Mouse (Mus musculus): ENCODE measurements around the gene Slc2a13.

Slc2a13 gene

GRCm38 (mm10) chr15:91502235-91502634 lies 70.8 kb downstream of the Slc2a13 start:
- DNase-seq: no peak

GRCm38 (mm10) chr15:91495014-91495413 lies 78.0 kb downstream of the Slc2a13 start:
- DNase-seq: no peak

DNA sequence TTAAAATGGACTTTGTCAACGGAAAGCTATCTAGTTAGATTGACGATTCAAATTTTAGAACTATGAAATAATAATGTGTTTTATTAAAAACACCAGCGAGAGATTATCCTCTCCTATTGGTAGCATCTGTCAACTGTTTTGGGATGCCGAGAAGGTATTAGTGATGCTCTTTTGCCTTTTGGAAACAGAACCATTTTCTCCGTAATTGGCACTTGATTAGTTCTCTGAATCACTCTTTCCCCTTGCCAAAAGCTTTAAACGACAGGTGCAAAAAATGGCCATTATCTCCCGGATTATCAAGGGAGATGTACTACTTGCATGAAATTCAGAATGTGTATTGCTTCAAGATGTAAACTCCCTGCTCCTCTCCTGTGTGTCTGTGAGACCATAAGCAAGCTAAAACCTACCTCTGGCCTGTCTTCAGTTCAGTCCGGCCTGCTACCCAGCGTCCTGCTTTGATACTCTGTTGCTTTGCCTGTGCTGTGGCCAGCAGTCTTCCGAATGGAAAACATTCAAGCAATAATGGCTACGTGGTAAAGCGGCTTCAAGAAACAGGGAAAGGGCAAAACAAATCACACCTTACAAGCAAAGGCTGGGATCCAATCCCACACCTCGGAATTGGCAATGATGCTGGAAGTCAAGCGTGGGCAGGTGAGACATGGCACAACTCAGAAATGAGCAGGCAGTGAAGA lies 93.0 kb downstream of the Slc2a13 start:
- DNase-seq: no peak

DNA sequence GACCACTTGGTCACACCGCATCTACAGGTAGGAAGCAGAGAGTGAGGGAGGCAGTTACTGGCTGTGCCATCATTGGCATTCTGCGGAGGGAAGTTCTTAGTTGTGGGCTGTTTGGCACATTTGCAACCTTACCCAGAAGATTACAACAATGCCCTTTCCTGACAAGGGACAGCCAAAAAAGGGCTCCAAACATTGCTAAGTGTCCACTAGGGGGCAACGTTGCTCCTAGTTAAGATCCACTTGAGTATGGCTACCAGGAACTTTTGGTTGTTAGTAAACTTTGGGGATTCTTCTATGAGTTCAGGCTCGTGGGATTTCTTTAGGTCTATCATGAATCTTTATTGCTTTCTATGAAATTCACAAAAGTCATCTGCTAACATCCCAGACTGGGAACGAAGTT lies 95.3 kb downstream of the Slc2a13 start:
- peak; percentile 57 for DNase-seq

- DNase-seq: no peak
Measured at GRCm38 (mm10) chr15:91473690-91474409, 99.2 kb downstream of the Slc2a13 start.

GRCm38 (mm10) chr15:91465331-91465730 lies 107.7 kb downstream of the Slc2a13 start:
- DNase-seq: no peak

DNA sequence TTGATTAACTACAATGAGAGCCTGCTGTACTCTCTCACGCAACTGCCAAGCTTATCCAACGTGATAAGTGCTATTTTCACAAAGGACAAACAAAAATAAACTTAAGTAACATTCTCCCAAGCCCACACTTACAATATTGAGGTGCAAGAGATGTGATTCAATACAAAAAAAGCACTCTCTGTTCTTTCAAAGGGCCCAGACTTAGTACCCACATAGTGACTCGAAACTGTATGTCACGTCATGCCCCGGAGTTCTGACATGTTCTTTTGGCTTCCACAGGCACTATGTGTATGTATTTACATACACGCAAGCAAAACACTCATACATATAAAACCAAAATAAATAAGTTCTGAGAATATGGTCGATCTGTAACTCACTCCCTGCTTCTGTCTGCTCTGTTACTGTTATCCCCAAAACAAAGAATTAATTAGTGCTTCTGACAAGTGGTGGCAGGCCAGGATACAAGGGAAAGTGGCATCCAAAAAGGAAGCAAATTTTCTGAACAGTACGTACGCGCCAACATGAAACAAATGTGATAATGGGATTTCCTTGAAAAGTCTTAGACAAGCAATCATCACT lies 109.1 kb downstream of the Slc2a13 start:
- DNase-seq: no peak

GRCm38 (mm10) chr15:91463026-91463661 lies 109.9 kb downstream of the Slc2a13 start:
- no peak for DNase-seq

DNA sequence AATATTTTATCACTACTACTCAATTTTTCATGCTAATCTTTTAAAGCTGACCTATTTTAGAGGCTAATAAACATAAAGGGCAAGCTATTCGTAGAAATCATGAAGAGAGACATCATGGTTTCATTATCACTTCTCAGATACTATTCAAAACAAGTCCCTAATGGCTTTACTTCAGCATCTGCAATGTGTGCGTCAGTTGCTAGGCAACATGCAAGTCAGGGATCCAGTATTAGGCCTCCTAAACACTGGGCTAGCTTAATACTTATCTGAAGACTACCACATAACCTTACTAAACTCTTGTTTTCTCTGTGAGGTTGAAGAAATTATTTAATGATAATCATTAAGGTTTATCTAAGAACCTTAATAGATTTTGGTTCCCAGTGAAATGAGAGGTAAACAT lies 111.1 kb downstream of the Slc2a13 start:
- DNase-seq: peak; percentile 16

DNA sequence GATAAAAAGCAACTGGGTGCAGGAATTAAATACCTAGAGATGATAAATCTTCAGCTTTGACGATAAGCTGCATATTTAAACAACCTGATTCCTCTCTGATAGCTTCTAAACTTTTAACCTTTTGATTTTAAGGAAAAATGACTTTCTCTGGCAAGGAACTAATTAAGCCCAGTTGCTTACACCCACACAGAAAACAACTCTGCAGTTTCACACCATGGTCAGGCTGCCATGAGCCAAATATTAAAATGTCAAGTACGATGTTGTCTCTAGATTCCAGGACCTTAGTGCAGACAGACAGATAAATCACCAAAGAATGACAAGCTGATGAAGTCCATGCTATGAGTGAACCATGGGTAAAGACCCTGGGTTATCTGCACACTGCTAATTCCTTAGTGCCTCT lies 115.9 kb downstream of the Slc2a13 start:
- DNase-seq: no peak

GRCm38 (mm10) chr15:91445399-91445798 lies 127.7 kb downstream of the Slc2a13 start:
- no peak for DNase-seq

DNA sequence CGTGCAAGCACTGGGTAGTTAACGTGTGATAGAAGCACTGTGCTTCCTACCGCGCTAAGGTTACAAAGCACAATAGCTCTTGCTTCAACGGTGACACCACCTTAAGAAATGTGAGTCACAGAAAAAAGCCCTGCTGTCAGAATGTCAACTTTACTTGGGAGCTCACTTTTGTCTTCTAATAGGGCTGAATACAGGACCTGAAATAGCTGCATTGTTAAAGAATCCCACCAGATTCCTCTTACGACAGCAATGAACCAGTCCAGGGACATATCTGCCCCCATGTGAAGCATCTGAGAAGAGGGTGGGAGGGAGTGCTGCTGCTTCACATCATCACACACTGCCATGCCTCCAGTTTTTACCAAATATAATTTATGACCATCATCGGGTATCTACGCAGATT lies 129.6 kb downstream of the Slc2a13 start:
- DNase-seq: no peak

DNA sequence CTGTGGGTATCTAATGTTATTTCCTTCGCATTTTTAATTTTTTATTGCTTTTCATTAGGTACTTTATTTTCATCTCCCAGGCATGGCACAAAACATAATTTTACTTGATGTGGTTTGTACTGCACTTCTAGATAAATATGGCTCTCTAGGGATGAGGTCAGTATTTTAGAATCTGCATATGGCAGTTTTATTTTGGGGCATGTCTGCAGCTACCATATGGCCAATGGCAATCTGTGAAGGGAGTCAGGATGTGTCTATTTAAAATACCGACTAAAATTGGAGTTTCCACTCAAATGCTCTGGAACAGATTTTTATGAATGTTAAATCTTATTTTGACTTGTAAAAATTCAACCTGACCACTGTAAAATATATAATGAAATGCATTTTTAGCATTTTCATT lies 133.2 kb downstream of the Slc2a13 start:
- DNase-seq: no peak

DNA sequence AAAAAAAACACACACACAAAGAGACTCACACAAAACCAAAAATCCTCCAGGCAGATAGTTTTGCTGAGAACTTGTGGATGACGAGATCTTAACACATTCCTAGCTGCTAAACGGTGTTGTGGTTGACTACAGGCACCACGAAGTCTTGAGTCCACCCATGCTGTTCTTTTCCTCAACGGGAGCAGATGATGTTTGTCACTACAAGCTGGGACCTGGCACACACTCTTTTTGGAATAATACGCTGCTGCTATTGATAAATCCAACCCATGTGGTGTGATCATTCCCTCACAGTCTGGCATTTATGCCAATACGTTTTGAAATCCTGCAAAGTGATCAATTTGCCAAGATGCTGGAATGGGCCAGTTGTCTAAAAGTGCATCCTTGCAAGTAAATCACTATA lies 147.6 kb downstream of the Slc2a13 start:
- DNase-seq: no peak

GRCm38 (mm10) chr15:91406979-91407378 lies 166.1 kb downstream of the Slc2a13 start:
- no peak for DNase-seq

- DNase-seq: no peak
Measured at GRCm38 (mm10) chr15:91395165-91395564, 177.9 kb downstream of the Slc2a13 start.

DNA sequence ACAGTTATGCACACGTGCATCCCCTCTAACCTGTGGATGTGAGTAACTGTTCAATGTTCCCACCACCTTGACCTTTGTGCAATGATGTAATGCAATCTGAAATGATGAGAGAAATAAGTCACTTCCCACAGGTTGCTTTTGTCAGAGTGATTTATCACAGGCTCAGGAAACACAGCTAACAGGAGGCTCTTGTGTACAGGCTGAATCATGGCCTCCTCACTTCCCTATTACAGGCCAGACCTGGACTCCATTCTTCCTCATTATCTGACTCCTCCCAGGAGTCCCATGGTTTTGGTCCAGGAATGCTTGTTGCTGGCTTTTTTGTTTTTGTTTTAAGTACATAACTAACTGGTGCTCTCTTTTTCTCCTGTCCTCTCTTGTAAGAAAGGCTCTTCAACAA lies 189.4 kb downstream of the Slc2a13 start:
- DNase-seq: no peak

DNA sequence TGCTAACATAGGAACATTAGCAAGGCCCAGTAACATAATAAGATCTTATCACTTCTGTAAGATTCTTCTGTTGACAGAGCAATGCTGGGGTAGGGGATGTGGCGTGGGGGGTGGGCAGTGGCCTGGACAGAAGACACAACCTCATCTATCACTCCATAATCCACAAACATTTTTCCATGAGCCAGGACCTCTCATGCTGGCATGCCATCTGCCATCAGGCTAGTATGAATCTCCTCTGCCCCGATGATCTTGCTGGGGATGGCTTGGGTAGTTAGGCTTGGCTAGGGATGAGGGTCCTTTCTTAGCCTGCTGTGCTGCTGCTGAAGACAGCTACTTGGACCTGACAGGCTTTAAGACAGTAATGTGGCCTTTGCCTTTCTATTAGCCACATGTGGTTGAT lies 190.5 kb downstream of the Slc2a13 start:
- DNase-seq: no peak

GRCm38 (mm10) chr15:91381864-91382263 lies 191.2 kb downstream of the Slc2a13 start:
- no peak for DNase-seq

- no peak for DNase-seq
Measured at GRCm38 (mm10) chr15:91378751-91379325, 194.2 kb downstream of the Slc2a13 start.

DNA sequence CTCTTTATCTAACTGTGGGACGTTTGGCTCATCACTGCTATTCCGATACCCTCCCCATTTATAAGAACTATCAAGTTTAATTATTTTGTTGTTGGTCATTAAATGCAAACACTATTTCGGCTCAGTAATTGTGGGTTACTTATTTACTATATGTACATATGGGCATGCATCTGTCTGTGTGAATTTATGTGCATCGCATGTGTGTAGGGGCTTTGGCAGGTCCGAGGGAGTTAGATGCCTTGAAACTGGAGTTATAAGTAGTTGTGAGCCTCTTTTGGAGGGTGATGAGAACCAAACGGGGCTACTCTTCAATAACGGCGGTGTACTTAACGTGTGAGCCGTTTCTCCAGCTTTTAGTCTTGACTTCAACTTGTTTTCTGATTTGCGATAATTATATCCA lies 195.5 kb downstream of the Slc2a13 start:
- DNase-seq: no peak

DNA sequence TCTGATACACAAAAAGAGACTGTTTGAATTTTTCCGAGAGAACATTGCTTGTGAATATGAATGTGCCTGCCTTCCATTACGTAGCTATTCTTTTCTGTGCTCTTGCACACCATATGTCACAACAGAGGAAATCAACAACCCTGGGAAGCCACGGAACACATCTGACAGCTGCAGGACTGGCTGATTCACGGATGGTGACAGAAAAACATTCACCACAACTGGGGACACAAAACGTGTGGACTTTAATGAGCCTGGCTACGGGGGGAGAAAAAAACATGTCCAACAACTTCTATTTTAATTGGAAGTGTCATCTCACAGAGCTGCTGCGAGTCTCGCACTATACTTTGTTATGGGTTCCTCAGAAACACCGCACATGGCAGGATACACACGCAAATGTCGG lies 196.0 kb downstream of the Slc2a13 start:
- DNase-seq: no peak

GRCm38 (mm10) chr15:91374441-91374840 lies 198.6 kb downstream of the Slc2a13 start:
- no peak for DNase-seq
